Mouse (Mus musculus) testis, postnatal 14 days (tissue): ENCODE results near the gene Ranbp6.

ENCODE experiments used
- DNase-seq: peaks from one replicate; pipeline ENCODE4 v3.0.0; 2021; ENCODE audit warnings: low spot score

The Ranbp6 gene

GRCm38 (mm10) chr19:29805917-29806785, 6.6 kb downstream of the Ranbp6 start, which contains the start of gene 9930021J03Rik:
Gene 9930021J03Rik (minus strand): TSS chr19:29805989.
- DNase-seq = peak; percentile 100

GRCm38 (mm10) chr19:29805101-29805916, 7.5 kb downstream of the Ranbp6 start:
- peak; percentile 79 for DNase-seq

GRCm38 (mm10) chr19:29803946-29804345, 8.8 kb downstream of the Ranbp6 start:
- no peak for DNase-seq

GRCm38 (mm10) chr19:29797371-29797770, 15.4 kb downstream of the Ranbp6 start:
- no peak for DNase-seq

GRCm38 (mm10) chr19:29787997-29788396, 24.8 kb downstream of the Ranbp6 start:
- no peak for DNase-seq

GRCm38 (mm10) chr19:29782914-29783313, 29.9 kb downstream of the Ranbp6 start:
- no peak for DNase-seq
